Mouse (Mus musculus) forebrain, embryonic 16.5 days (tissue): Measurements from ENCODE around the gene AI661453. TPM values are rescaled to one million over a fixed set of nuclear protein-coding genes. Genes with fewer than 3 reads are reported as not detected.
A peak's percentile ranks its signal among the peaks of the same experiment; 100 is the strongest.

Experiments used
- ATAC-seq: fragments of 200-750 bp; cut with Nextera tagmentation; 2 replicates; pipeline ENCODE4 v1.8.0; 2017; ENCODE audit warnings: mild to moderate bottlenecking, moderate library complexity
- H3K27ac ChIP-seq: fragments of 300-500 bp; sonication (generic); 2 replicates; pipeline ENCODE4 v1.5.1; 2014; ENCODE audit warnings: low read length, control low read depth
- H3K27me3 ChIP-seq: fragments of 300-500 bp; sonication (generic); replicated peaks from 2 replicates; pipeline ENCODE4 v1.6.1; 2014; ENCODE audit warnings: low read length; ENCODE audit not compliant: control insufficient read depth, insufficient read depth
- H3K36me3 ChIP-seq: fragments of 300-500 bp; sonication (generic); 2 replicates; pipeline ENCODE4 v1.6.1; 2014; ENCODE audit not compliant: control insufficient read depth, insufficient read depth
- H3K4me1 ChIP-seq: fragments of 300-500 bp; sonication (generic); replicated peaks from 2 replicates; pipeline ENCODE4 v1.6.1; 2014; ENCODE audit warnings: low read length; ENCODE audit not compliant: control insufficient read depth, insufficient read depth
- H3K4me2 ChIP-seq: fragments of 300-500 bp; sonication (generic); 2 replicates; pipeline ENCODE4 v1.6.1; 2014; ENCODE audit warnings: mild to moderate bottlenecking, low read length, control low read depth
- H3K4me3 ChIP-seq: fragments of 300-500 bp; sonication (generic); replicated peaks from 2 replicates; pipeline ENCODE4 v1.5.1; 2014; ENCODE audit warnings: mild to moderate bottlenecking, low read length, control low read depth
- H3K9ac ChIP-seq: fragments of 300-500 bp; sonication (generic); replicated peaks from 2 replicates; pipeline ENCODE4 v1.6.1; 2014; ENCODE audit warnings: low read depth, low read length, control low read depth
- H3K9me3 ChIP-seq: fragments of 300-500 bp; sonication (generic); 2 replicates; pipeline ENCODE4 v1.6.1; 2016; ENCODE audit warnings: low read length; ENCODE audit not compliant: control insufficient read depth
- WGBS: fragments of 180-500 bp; shearing (Covaris S2); extraction: QIAGEN DNeasy Blood & Tissue Kit; methylation state at CpG from one replicate; pipeline ENCODE4 v1.1.7; 2014; 5-methylcytosine and 5-hydroxymethylcytosine counted together
- polyA plus RNA-seq: library from polyadenylated mRNA; unstranded; fragments of >200 nt; fragmentation: Nextera tagmentation; extraction: Ambion mirVana; gene quantifications from 2 replicates; pipeline ENCODE4 v1.2.1, GENCODE M21; 2015

The AI661453 gene
- polyA plus RNA-seq, 1 experiment from 2014 or later: 0.22 TPM

- WGBS: 36% methylated on average over 12 of the region's 12 CpGs
- no peak for ATAC-seq
- H3K27ac ChIP-seq: no peak overlapping the region
Measured at GRCm38 (mm10) chr17:47508012-47508608, 71.7 kb downstream of the AI661453 start.

GRCm38 (mm10) chr17:47509031-47509705, 72.8 kb downstream of the AI661453 start:
- Histone ChIP-seq H3K9ac (no peak overlapping the region), H3K4me2 (no peak overlapping the region), H3K4me3 (no peak overlapping the region), H3K27me3 (no peaks in the 10 kb centered on the region), H3K9me3 (no peaks in the 10 kb centered on the region), H3K27ac (no peak overlapping the region), H3K4me1 (peaks cover 4% of the 10 kb centered on the region), H3K36me3 (no peaks in the 10 kb centered on the region)
- no peak for ATAC-seq
- WGBS: 54% methylated on average over 9 of the region's 9 CpGs

More at GRCm38 (mm10) chr17:47508012-47508608, 71.7 kb downstream of the AI661453 start:
- no peaks in the 10 kb centered on the region for H3K36me3 ChIP-seq
- no peaks in the 10 kb centered on the region for H3K9me3 ChIP-seq
- no peak overlapping the region for H3K4me3 ChIP-seq
- no peak overlapping the region for H3K4me2 ChIP-seq
- H3K9ac ChIP-seq: no peak overlapping the region
- no peaks in the 10 kb centered on the region for H3K27me3 ChIP-seq
- H3K4me1 ChIP-seq: peaks cover 4% of the 10 kb centered on the region

- 16% methylated on average over 25 of the region's 25 CpGs for WGBS
- no peak overlapping the region for H3K4me3 ChIP-seq
- no peaks in the 10 kb centered on the region for H3K36me3 ChIP-seq
- peak; percentile 86 for ATAC-seq
- no peaks in the 10 kb centered on the region for H3K9me3 ChIP-seq
- H3K4me2 ChIP-seq: no peak overlapping the region
- no peaks in the 10 kb centered on the region for H3K27me3 ChIP-seq
- no peak overlapping the region for H3K9ac ChIP-seq
- H3K27ac ChIP-seq: no peak overlapping the region
- no peaks in the 10 kb centered on the region for H3K4me1 ChIP-seq
Measured at GRCm38 (mm10) chr17:47511111-47512020, 75.0 kb downstream of the AI661453 start.

- no peaks in the 10 kb centered on the region for H3K27me3 ChIP-seq
- no peaks in the 10 kb centered on the region for H3K9me3 ChIP-seq
- ATAC-seq: no peak
- no peaks in the 10 kb centered on the region for H3K36me3 ChIP-seq
- H3K9ac ChIP-seq: no peak overlapping the region
- no peak overlapping the region for H3K27ac ChIP-seq
- no peaks in the 10 kb centered on the region for H3K4me1 ChIP-seq
- H3K4me2 ChIP-seq: no peak overlapping the region
- no peak overlapping the region for H3K4me3 ChIP-seq
- 76% methylated on average over 10 of the region's 10 CpGs for WGBS
Measured at GRCm38 (mm10) chr17:47512956-47513775, 76.8 kb downstream of the AI661453 start.

- Histone ChIP-seq H3K36me3 (no peaks in the 10 kb centered on the region), H3K9ac (no peak overlapping the region), H3K4me3 (no peak overlapping the region), H3K4me2 (no peak overlapping the region), H3K9me3 (no peaks in the 10 kb centered on the region), H3K27ac (no peak overlapping the region), H3K4me1 (no peaks in the 10 kb centered on the region), H3K27me3 (no peaks in the 10 kb centered on the region)
- 84% methylated on average over 7 of the region's 7 CpGs for WGBS
- no peak for ATAC-seq
Measured at GRCm38 (mm10) chr17:47515180-47515844, 78.9 kb downstream of the AI661453 start.

- Histone ChIP-seq H3K4me3 (no peak overlapping the region), H3K9me3 (no peaks in the 10 kb centered on the region), H3K9ac (no peak overlapping the region), H3K36me3 (no peaks in the 10 kb centered on the region), H3K27ac (no peak overlapping the region), H3K27me3 (no peaks in the 10 kb centered on the region), H3K4me2 (no peak overlapping the region), H3K4me1 (peaks cover under 1% of the 10 kb centered on the region)
- ATAC-seq: no peak
- 97% methylated on average over 3 of the region's 3 CpGs for WGBS
Measured at GRCm38 (mm10) chr17:47516232-47516631, 79.8 kb downstream of the AI661453 start.

- Histone ChIP-seq H3K4me1 (peaks cover 10% of the 10 kb centered on the region), H3K9ac (no peak overlapping the region), H3K4me3 (no peak overlapping the region), H3K9me3 (no peaks in the 10 kb centered on the region), H3K36me3 (no peaks in the 10 kb centered on the region), H3K4me2 (no peak overlapping the region), H3K27me3 (no peaks in the 10 kb centered on the region), H3K27ac (no peak overlapping the region)
- WGBS: 31% methylated on average over 8 of the region's 8 CpGs
- no peak for ATAC-seq
Measured at GRCm38 (mm10) chr17:47518205-47518604, 81.8 kb downstream of the AI661453 start.
